Mouse (Mus musculus) olfactory bulb, adult 2 months (tissue): ENCODE results near the gene Vgf. TPM values are rescaled to one million over a fixed set of nuclear protein-coding genes. Genes with fewer than 3 reads are reported as not detected.

ENCODE experiments used
- H3K27ac ChIP-seq: fragments of 200-500 bp; 2 replicates; pipeline ENCODE4 v1.5.1; 2012; ENCODE audit warnings: low read depth, low read length; ENCODE audit not compliant: insufficient read depth
- H3K4me1 ChIP-seq: fragments of 200-500 bp; 2 replicates; pipeline ENCODE4 v1.6.1; 2012; ENCODE audit warnings: low read length; ENCODE audit not compliant: control insufficient read depth, insufficient read depth
- H3K4me3 ChIP-seq: fragments of 200-500 bp; 2 replicates; pipeline ENCODE4 v1.5.1; 2012; ENCODE audit warnings: mild to moderate bottlenecking, low read depth, low read length, moderate library complexity; ENCODE audit not compliant: insufficient read depth
- CTCF ChIP-seq: fragments of 200-500 bp; IDR thresholded peaks from 2 replicates; pipeline ENCODE4 v1.5.1; 2012; ENCODE audit warnings: low read depth, mild to moderate bottlenecking, low read length, moderate library complexity; ENCODE audit not compliant: insufficient read depth
- POLR2A ChIP-seq: fragments of 200-500 bp; IDR thresholded peaks from 2 replicates; pipeline ENCODE4 v1.6.1; 2012; ENCODE audit warnings: mild to moderate bottlenecking, low read depth, low read length, moderate library complexity; ENCODE audit not compliant: insufficient read depth
- whole genome bisulfite sequencing: fragments of 180-500 bp; shearing (Covaris S2); methylation state at CpG from one replicate; pipeline ENCODE4 v1.1.7; 2018; 5-methylcytosine and 5-hydroxymethylcytosine counted together
- polyA plus RNA-seq: library from polyadenylated mRNA; stranded (reverse); fragments of >200 nt; gene quantifications from 2 replicates; pipeline ENCODE4 v1.2.4, GENCODE M21; 2012; ENCODE audit warnings: low replicate concordance; ENCODE audit not compliant: missing spikeins, insufficient read depth, insufficient read length

Gene Vgf
- polyA plus RNA-seq: not detected in 2 replicates

DNA sequence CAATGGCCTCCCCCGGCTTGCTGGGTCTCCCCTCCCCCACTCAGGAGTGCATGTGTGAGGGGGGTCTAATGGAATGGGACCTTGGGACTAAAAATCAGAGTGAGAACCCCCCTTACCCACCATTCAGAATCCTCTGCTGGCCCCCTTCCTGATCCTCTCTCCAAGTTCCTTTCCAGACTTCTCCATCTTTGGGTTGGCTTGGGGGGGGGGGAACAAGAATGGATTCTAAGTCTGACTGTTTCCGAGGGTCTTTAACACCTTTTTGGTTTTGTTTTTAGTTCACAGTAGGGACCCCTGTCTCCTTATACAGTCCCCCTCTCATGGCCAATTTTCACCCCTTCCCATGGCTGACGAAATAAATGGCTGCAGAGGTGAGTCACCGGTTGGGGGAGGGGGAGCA lies at the start of gene Vgf:
Gene Vgf (plus strand): TSS at position 301 of the 400 bp plus-strand sequence.
- Histone ChIP-seq H3K4me1 (peaks cover 15% of the 10 kb centered on the region), H3K27ac (no peak within 1 kb of the TSS), H3K4me3 (peak within 1 kb of the TSS; percentile 12)
- WGBS: 13% methylated on average over 4 of the region's 4 CpGs
- TF ChIP-seq CTCF (no peak), POLR2A (no peak)

- no peaks in the 10 kb centered on the region for H3K4me1 ChIP-seq
- H3K27ac ChIP-seq: no peak overlapping the region
- no peak for TF ChIP-seq CTCF
- TF ChIP-seq POLR2A: no peak
- 60% methylated on average over 4 of the region's 4 CpGs for WGBS
- no peak overlapping the region for H3K4me3 ChIP-seq
Observed at GRCm38 (mm10) chr5:136977769-136978168, 48.4 kb upstream of the Vgf start.

- no peak overlapping the region for H3K4me3 ChIP-seq
- H3K27ac ChIP-seq: no peak overlapping the region
- no peaks in the 10 kb centered on the region for H3K4me1 ChIP-seq
- WGBS: 71% methylated on average over 2 of the region's 2 CpGs
- no peak for TF ChIP-seq CTCF
- TF ChIP-seq POLR2A: no peak
Observed at GRCm38 (mm10) chr5:136979762-136980161, 46.4 kb upstream of the Vgf start.

DNA sequence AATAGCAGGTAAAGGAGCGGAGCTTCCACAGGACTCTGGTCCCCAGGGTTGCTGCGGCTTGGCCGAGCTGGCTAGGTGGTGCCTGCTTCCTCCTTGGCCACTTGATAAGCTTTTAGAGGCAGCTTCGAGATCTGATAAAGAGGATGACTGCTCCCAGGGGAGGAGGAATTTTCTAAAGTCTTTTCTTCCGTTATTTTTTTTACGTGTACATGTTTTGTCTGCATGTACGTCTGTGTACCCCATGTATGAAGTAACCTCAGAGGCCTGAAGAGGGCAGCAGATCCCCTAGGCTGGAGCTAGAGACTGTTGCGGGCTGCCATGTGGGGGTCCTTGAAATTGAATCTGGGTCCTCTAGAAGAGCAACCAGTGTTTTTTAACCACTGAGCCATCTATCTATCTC lies 45.2 kb upstream of the Vgf start:
- no peak overlapping the region for H3K4me3 ChIP-seq
- 89% methylated on average over 8 of the region's 8 CpGs for WGBS
- H3K4me1 ChIP-seq: no peaks in the 10 kb centered on the region
- no peak overlapping the region for H3K27ac ChIP-seq
- TF ChIP-seq POLR2A (no peak), CTCF (no peak)

DNA sequence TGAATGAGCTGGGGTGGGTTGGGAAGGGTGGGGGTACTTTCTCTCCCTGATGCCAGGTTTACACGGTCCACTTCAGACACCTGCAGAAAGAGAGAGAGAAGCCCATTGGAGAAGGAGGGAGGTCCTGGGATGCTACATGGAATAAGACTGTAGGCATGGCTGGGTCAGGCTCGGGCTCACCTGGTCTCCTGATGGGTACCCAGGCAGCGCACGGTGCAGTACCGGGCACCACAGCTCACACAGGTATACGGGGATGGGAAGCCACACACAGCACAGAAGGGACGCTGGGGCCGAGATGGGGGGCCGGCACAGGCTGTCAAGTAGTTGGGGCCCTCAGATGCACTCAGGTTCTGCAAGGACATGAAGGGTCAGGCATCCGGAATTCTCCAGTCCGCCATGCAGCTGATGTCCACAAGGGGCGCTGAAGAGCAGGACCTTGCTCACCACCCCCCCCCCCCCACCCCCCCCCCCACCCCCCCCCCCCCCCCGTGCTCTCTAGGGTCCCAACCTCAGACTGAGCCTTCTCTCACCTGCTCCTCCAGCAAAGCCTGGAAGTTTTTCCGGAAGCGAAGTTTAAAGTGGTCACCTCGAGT lies 43.8 kb upstream of the Vgf start:
- TF ChIP-seq POLR2A (no peak), CTCF (peak; percentile 17; the same call in 1 of the 2 replicates)
- 50% methylated on average over 15 of the region's 16 CpGs for whole genome bisulfite sequencing
- Histone ChIP-seq H3K4me1 (peaks cover 3% of the 10 kb centered on the region; the same call in 1 of the 2 replicates), H3K4me3 (no peak overlapping the region), H3K27ac (no peak overlapping the region)

DNA sequence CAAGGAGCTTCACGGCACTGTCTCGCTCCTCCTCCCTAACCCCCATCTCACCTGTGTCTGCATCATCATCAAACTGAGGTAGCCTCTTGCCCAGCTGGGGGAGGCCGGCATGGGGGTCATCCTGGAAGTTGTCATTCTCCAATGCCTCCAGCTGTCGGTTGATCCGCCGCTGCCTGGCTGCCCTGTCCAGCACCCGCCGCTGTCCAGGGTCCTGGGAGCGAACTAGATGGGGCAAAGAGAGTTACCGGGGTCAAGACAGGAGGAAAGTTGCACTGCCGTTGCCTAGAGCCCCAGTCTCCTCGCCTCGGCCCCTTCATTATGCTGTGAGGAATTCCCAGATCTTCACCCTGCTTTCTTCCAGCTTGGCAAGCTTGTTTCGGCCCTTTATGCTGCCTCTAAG lies 41.4 kb upstream of the Vgf start:
- TF ChIP-seq POLR2A (no peak), CTCF (no peak)
- no peak overlapping the region for H3K4me3 ChIP-seq
- H3K4me1 ChIP-seq: peaks cover 12% of the 10 kb centered on the region
- no peak overlapping the region for H3K27ac ChIP-seq
- WGBS: 59% methylated on average over 14 of the region's 14 CpGs

- peak within 1 kb of the TSS; percentile 84 for H3K4me3 ChIP-seq
- under 1% methylated on average over 26 of the region's 26 CpGs for WGBS
- H3K27ac ChIP-seq: peak within 1 kb of the TSS; percentile 43
- TF ChIP-seq POLR2A (peak; percentile 39; the same call in 1 of the 2 replicates), CTCF (no peak)
- H3K4me1 ChIP-seq: peaks cover 12% of the 10 kb centered on the region
Observed at GRCm38 (mm10) chr5:136986695-136987137, 39.5 kb upstream of the Vgf start, which contains the start of gene Plod3. Plod3 (plus strand) TSS chr5:136987019.

GRCm38 (mm10) chr5:136987138-136987933 lies 38.9 kb upstream of the Vgf start:
- TF ChIP-seq CTCF: no peak
- TF ChIP-seq POLR2A: peak; percentile 24; the same call in 1 of the 2 replicates
- Histone ChIP-seq H3K4me1 (peaks cover 12% of the 10 kb centered on the region), H3K27ac (peak overlapping the region; percentile 43), H3K4me3 (peak overlapping the region; percentile 84)
- WGBS: under 1% methylated on average over 67 of the region's 67 CpGs

DNA sequence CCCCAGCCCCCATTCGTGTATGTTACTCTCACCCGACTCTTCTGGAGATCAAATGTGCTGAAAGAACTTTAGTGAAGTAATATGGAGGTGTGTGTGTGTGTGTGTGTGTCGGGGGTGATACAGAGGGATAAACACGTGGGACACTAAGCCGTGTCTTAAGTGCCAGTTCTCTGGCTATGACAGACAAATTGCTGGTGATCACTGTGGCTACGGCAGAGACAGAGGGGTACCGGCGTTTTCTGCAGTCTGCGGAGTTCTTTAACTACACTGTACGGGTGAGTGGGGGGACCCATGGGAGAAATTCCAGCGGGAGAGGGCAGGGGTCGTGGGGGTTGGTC lies 38.3 kb upstream of the Vgf start, which contains the start of gene Znhit1:
Gene Znhit1 (minus strand): TSS at position 88 of the 338 bp plus-strand sequence.
- no peak for TF ChIP-seq POLR2A
- TF ChIP-seq CTCF: no peak
- peaks cover 12% of the 10 kb centered on the region for H3K4me1 ChIP-seq
- peak within 1 kb of the TSS; percentile 43 for H3K27ac ChIP-seq
- peak within 1 kb of the TSS; percentile 84 for H3K4me3 ChIP-seq
- WGBS: under 1% methylated on average over 12 of the region's 12 CpGs
